Mouse (Mus musculus) hindbrain, embryonic 13.5 days (tissue): ENCODE results near the gene Cfd. TPM values are rescaled to one million over a fixed set of nuclear protein-coding genes. Genes with fewer than 3 reads are reported as not detected.
A peak's percentile ranks its signal among the peaks of the same experiment; 100 is the strongest.
"Not testable (repeated sequence)": the region's sequence is repeated elsewhere in the genome, so short reads cannot be mapped to it uniquely, and the experiment has no call there.

Experiments
- ATAC-seq: fragments of 200-750 bp; cut with Nextera tagmentation; 2 replicates; pipeline ENCODE4 v1.8.0; 2017; ENCODE audit warnings: moderate TSS enrichment; ENCODE audit not compliant: low FRiP score
- H3K27ac ChIP-seq: fragments of 300-500 bp; sonication (generic); 2 replicates; pipeline ENCODE4 v1.5.1; 2015; ENCODE audit warnings: inconsistent platforms, mild to moderate bottlenecking, moderate library complexity
- H3K27me3 ChIP-seq: fragments of 300-500 bp; sonication (generic); 2 replicates; pipeline ENCODE4 v1.6.1; 2015; ENCODE audit warnings: mild to moderate bottlenecking, inconsistent platforms
- H3K36me3 ChIP-seq: fragments of 300-500 bp; sonication (generic); 2 replicates; pipeline ENCODE4 v1.6.1; 2015; ENCODE audit warnings: mild to moderate bottlenecking, inconsistent platforms
- H3K4me1 ChIP-seq: fragments of 300-500 bp; sonication (generic); replicated peaks from 2 replicates; pipeline ENCODE4 v1.6.1; 2015; ENCODE audit warnings: inconsistent platforms
- H3K4me2 ChIP-seq: fragments of 300-500 bp; sonication (generic); 2 replicates; pipeline ENCODE4 v1.6.1; 2015; ENCODE audit warnings: inconsistent platforms, mild to moderate bottlenecking, moderate library complexity
- H3K4me3 ChIP-seq: fragments of 300-500 bp; sonication (generic); 2 replicates; pipeline ENCODE4 v1.5.1; 2015; ENCODE audit warnings: mild to moderate bottlenecking, inconsistent platforms
- H3K9ac ChIP-seq: fragments of 300-500 bp; sonication (generic); 2 replicates; pipeline ENCODE4 v1.6.1; 2015; ENCODE audit warnings: mild to moderate bottlenecking, inconsistent platforms
- H3K9me3 ChIP-seq: fragments of 300-500 bp; sonication (generic); 2 replicates; pipeline ENCODE4 v1.6.1; 2016; ENCODE audit warnings: inconsistent platforms
- WGBS: fragments of 180-500 bp; shearing (Covaris S2); methylation state at CpG from one replicate; pipeline ENCODE4 v1.1.7; 2015; 5-methylcytosine and 5-hydroxymethylcytosine counted together
- polyA plus RNA-seq: library from polyadenylated mRNA; unstranded; fragments of >200 nt; fragmentation: Nextera tagmentation; extraction: Ambion mirVana; gene quantifications from 2 replicates; pipeline ENCODE4 v1.2.1, GENCODE M21; 2015

Cfd gene
- polyA plus RNA-seq, 1 experiment from 2014 or later: not detected

GRCm38 (mm10) chr10:79879527-79879926, 11.1 kb upstream of the Cfd start:
- Histone ChIP-seq H3K27me3 (peaks cover 45% of the 10 kb centered on the region), H3K36me3 (no peaks in the 10 kb centered on the region), H3K4me3 (no peak overlapping the region), H3K27ac (no peak overlapping the region), H3K9ac (no peak overlapping the region), H3K4me2 (no peak overlapping the region), H3K9me3 (no peaks in the 10 kb centered on the region), H3K4me1 (peaks cover 26% of the 10 kb centered on the region)
- no peak for ATAC-seq
- 40% methylated on average over 3 of the region's 3 CpGs for WGBS

DNA sequence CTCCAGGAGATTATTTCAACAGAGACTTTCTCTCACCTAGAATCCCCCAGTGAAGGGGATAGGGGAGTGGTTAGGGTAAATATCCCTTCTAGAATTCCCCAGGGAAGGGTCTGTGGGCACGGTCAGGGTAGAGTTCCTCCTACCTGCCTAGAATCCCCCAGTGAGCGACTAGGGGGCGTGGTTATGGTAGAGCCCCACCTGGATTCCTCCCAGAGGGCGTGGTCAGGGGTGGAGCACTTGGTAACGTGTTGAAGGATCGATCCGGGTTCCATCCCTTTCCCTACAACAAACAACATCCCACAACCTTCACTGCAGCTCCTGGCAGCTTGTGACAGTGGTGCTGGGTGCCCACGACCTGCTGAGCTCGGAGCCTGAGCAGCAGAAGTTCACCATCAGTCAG, 9.9 kb upstream of the Cfd start:
- Histone ChIP-seq H3K27ac (no peak overlapping the region), H3K9ac (no peak overlapping the region), H3K36me3 (no peaks in the 10 kb centered on the region), H3K9me3 (no peaks in the 10 kb centered on the region), H3K4me3 (no peak overlapping the region), H3K4me2 (no peak overlapping the region), H3K27me3 (peaks cover 45% of the 10 kb centered on the region), H3K4me1 (peaks cover 16% of the 10 kb centered on the region)
- 17% methylated on average over 9 of the region's 9 CpGs for WGBS
- ATAC-seq: no peak

DNA sequence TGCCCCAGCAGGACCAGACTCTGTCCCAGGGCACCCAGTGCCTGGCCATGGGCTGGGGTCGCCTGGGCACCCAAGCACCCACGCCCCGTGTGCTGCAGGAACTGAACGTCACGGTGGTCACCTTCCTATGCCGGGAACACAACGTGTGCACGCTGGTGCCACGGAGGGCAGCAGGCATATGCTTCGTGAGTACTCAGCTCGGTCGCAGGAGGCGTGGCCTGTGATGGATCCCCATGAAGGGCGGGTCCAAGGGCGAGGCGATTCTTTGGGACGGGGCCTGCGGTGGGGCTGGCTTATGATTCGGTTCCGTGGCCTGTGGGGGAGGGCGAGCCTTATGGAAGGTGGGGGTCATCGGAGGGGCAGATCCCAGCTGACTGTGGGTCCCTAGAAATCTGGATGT, 8.7 kb upstream of the Cfd start:
- peak overlapping the region; percentile 43 for H3K9ac ChIP-seq
- no peak overlapping the region for H3K27ac ChIP-seq
- H3K4me1 ChIP-seq: peaks cover 16% of the 10 kb centered on the region
- peaks cover 45% of the 10 kb centered on the region for H3K27me3 ChIP-seq
- ATAC-seq: no peak
- WGBS: 6% methylated on average over 22 of the region's 22 CpGs
- peak overlapping the region; percentile 40 for H3K4me2 ChIP-seq
- no peaks in the 10 kb centered on the region for H3K36me3 ChIP-seq
- peak overlapping the region; percentile 7; the same call in 1 of the 2 replicates for H3K4me3 ChIP-seq
- H3K9me3 ChIP-seq: no peaks in the 10 kb centered on the region

- Histone ChIP-seq H3K4me2 (no peak overlapping the region), H3K27me3 (peaks cover 50% of the 10 kb centered on the region), H3K4me1 (peaks cover 16% of the 10 kb centered on the region), H3K9me3 (no peaks in the 10 kb centered on the region), H3K9ac (no peak overlapping the region), H3K4me3 (no peak overlapping the region), H3K36me3 (no peaks in the 10 kb centered on the region), H3K27ac (no peak overlapping the region)
- no peak for ATAC-seq
- WGBS: 16% methylated on average over 22 of the region's 22 CpGs
Measured at GRCm38 (mm10) chr10:79883297-79884084, 7.2 kb upstream of the Cfd start.

DNA sequence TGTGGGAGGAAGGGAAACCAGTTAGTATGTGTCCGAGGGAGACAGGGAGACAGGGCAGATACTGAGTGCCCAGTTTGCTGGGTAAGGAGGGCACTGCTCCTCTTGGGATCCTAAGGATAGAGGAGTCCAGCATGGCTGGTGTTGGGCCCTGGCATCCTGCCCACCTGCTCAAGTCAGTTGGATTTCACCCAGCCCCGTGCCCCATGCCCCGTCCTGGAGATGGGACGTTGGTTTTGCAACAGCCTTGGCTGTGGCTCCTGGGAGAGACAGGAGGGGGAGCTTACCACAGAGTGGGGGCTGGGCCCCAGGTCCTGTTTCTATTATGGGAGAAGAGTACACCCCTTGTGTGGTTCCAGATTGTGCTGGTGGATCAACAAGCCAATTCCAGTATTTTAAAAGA, 6.2 kb upstream of the Cfd start:
- no peak overlapping the region for H3K9ac ChIP-seq
- no peak overlapping the region for H3K4me3 ChIP-seq
- no peaks in the 10 kb centered on the region for H3K9me3 ChIP-seq
- H3K4me2 ChIP-seq: no peak overlapping the region
- no peak overlapping the region for H3K27ac ChIP-seq
- H3K36me3 ChIP-seq: no peaks in the 10 kb centered on the region
- ATAC-seq: no peak
- H3K4me1 ChIP-seq: peaks cover 16% of the 10 kb centered on the region
- WGBS: 69% methylated on average over 4 of the region's 4 CpGs
- H3K27me3 ChIP-seq: peaks cover 50% of the 10 kb centered on the region

DNA sequence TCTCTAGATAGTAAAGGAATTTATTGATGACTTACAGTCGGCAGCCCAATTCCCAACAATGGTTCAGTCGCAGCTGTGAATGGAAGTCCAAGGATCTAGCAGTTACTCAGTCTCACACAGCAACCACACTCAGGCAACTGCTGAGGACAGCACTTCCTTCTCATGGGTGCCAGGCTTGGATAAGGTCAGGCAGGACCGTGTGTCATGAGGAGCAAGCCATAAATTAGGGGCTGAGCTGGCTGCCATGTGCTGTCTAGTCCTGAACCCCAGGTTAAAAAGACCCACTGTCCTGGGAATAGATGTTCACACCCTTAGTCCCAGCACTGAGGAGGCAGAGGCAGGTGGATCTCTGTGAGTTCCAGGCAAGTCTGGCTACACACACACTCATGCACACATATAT, 5.7 kb upstream of the Cfd start:
- H3K36me3 ChIP-seq, H3K27ac ChIP-seq, H3K9ac ChIP-seq, H3K9me3 ChIP-seq, H3K4me2 ChIP-seq, ATAC-seq, H3K4me3 ChIP-seq: not testable (repeated sequence)
- Histone ChIP-seq H3K4me1 (peaks cover 16% of the 10 kb centered on the region), H3K27me3 (peaks cover 47% of the 10 kb centered on the region)
- WGBS: 86% methylated on average over 3 of the region's 3 CpGs

- no peaks in the 10 kb centered on the region for H3K9me3 ChIP-seq
- peaks cover 16% of the 10 kb centered on the region for H3K4me1 ChIP-seq
- no peaks in the 10 kb centered on the region for H3K36me3 ChIP-seq
- H3K27me3 ChIP-seq: peaks cover 44% of the 10 kb centered on the region
- no peak within 1 kb of the TSS for H3K27ac ChIP-seq
- no peak for ATAC-seq
- no peak within 1 kb of the TSS for H3K4me3 ChIP-seq
- H3K4me2 ChIP-seq: no peak within 1 kb of the TSS
- 83% methylated on average over 6 of the region's 6 CpGs for WGBS
- no peak within 1 kb of the TSS for H3K9ac ChIP-seq
Measured at GRCm38 (mm10) chr10:79886054-79886453, 4.6 kb upstream of the Cfd start, which contains the start of gene Elane. Elane (plus strand) TSS chr10:79886247.

DNA sequence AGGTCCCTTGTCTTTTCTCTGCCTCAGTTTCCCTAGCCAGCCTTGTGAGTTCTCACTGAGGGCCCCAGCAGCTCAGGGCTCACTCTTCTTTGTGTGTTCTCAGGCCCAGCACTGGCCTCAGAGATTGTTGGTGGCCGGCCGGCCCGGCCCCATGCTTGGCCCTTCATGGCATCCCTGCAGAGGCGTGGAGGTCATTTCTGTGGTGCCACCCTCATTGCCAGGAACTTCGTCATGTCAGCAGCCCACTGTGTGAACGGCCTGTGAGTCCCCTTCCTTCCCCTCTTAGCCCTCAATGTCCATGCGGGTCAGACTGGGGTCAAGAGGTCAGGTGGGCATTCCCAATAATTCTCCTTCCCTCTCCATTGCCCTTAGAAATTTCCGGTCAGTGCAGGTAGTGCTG, 4.0 kb upstream of the Cfd start:
- WGBS: 77% methylated on average over 8 of the region's 8 CpGs
- H3K36me3 ChIP-seq: no peaks in the 10 kb centered on the region

GRCm38 (mm10) chr10:79889386-79889785, 1.3 kb upstream of the Cfd start:
- Histone ChIP-seq H3K4me2 (no peak overlapping the region), H3K27ac (no peak overlapping the region), H3K9ac (no peak overlapping the region), H3K36me3 (peaks cover 8% of the 10 kb centered on the region), H3K9me3 (no peaks in the 10 kb centered on the region), H3K4me3 (no peak overlapping the region), H3K27me3 (peaks cover 18% of the 10 kb centered on the region), H3K4me1 (no peaks in the 10 kb centered on the region)
- 79% methylated on average over 2 of the region's 2 CpGs for WGBS
- no peak for ATAC-seq

More for the DNA sequence above, 4.0 kb upstream of the Cfd start:
- Histone ChIP-seq H3K9me3 (no peaks in the 10 kb centered on the region), H3K27ac (no peak overlapping the region), H3K4me1 (peaks cover 16% of the 10 kb centered on the region), H3K4me3 (no peak overlapping the region), H3K4me2 (no peak overlapping the region), H3K9ac (no peak overlapping the region), H3K27me3 (peaks cover 45% of the 10 kb centered on the region)
- ATAC-seq: no peak

GRCm38 (mm10) chr10:79892451-79893118, 1.9 kb downstream of the Cfd start:
- 47% methylated on average over 22 of the region's 22 CpGs for WGBS

GRCm38 (mm10) chr10:79896306-79896705, 5.7 kb downstream of the Cfd start:
- 92% methylated on average over 16 of the region's 16 CpGs for WGBS
- Histone ChIP-seq H3K36me3 (peaks cover 55% of the 10 kb centered on the region), H3K9ac (no peak overlapping the region)

More at GRCm38 (mm10) chr10:79892451-79893118, 1.9 kb downstream of the Cfd start:
- Histone ChIP-seq H3K36me3 (peaks cover 38% of the 10 kb centered on the region), H3K27me3 (peaks cover 26% of the 10 kb centered on the region)
- peak; percentile 22; the same call in 1 of the 2 replicates for ATAC-seq
- not testable (repeated sequence) for H3K4me1 ChIP-seq, H3K27ac ChIP-seq, H3K4me2 ChIP-seq, H3K4me3 ChIP-seq, H3K9me3 ChIP-seq, H3K9ac ChIP-seq

GRCm38 (mm10) chr10:79896814-79897213, 6.2 kb downstream of the Cfd start:
- no peak for ATAC-seq
- H3K9ac ChIP-seq: no peak overlapping the region
- no peaks in the 10 kb centered on the region for H3K9me3 ChIP-seq
- H3K4me1 ChIP-seq: peaks cover 12% of the 10 kb centered on the region
- H3K4me2 ChIP-seq: no peak overlapping the region
- H3K27ac ChIP-seq: no peak overlapping the region
- WGBS: 89% methylated on average over 13 of the region's 13 CpGs
- peaks cover 55% of the 10 kb centered on the region for H3K36me3 ChIP-seq
- H3K27me3 ChIP-seq: peaks cover 24% of the 10 kb centered on the region
- no peak overlapping the region for H3K4me3 ChIP-seq

More at GRCm38 (mm10) chr10:79896306-79896705, 5.7 kb downstream of the Cfd start:
- Histone ChIP-seq H3K4me1 (peaks cover 10% of the 10 kb centered on the region), H3K4me3 (no peak overlapping the region), H3K27ac (no peak overlapping the region), H3K9me3 (no peaks in the 10 kb centered on the region), H3K27me3 (peaks cover 27% of the 10 kb centered on the region), H3K4me2 (no peak overlapping the region)
- ATAC-seq: no peak
